Mouse (Mus musculus) ES-E14 (cell line): ENCODE results near the gene Fndc3b.

ENCODE experiments used
- CHD2 ChIP-seq: IDR thresholded peaks from 2 replicates; pipeline ENCODE4 v1.6.1; 2014; ENCODE audit warnings: mild to moderate bottlenecking, low read depth, low read length, inconsistent platforms
- HCFC1 ChIP-seq: IDR thresholded peaks from 2 replicates; pipeline ENCODE4 v1.6.1; 2012; ENCODE audit warnings: low read length, inconsistent platforms, borderline replicate concordance; ENCODE audit not compliant: insufficient read depth
- MAFK ChIP-seq: IDR thresholded peaks from 2 replicates; pipeline ENCODE4 v1.6.1; 2014; ENCODE audit warnings: mild to moderate bottlenecking, low read depth, low read length, inconsistent platforms; ENCODE audit not compliant: insufficient read depth
- ZC3H11A ChIP-seq: IDR thresholded peaks from 2 replicates; pipeline ENCODE4 v1.6.1; 2012; ENCODE audit warnings: low read depth, mild to moderate bottlenecking, inconsistent platforms, low read length, borderline replicate concordance

DNA sequence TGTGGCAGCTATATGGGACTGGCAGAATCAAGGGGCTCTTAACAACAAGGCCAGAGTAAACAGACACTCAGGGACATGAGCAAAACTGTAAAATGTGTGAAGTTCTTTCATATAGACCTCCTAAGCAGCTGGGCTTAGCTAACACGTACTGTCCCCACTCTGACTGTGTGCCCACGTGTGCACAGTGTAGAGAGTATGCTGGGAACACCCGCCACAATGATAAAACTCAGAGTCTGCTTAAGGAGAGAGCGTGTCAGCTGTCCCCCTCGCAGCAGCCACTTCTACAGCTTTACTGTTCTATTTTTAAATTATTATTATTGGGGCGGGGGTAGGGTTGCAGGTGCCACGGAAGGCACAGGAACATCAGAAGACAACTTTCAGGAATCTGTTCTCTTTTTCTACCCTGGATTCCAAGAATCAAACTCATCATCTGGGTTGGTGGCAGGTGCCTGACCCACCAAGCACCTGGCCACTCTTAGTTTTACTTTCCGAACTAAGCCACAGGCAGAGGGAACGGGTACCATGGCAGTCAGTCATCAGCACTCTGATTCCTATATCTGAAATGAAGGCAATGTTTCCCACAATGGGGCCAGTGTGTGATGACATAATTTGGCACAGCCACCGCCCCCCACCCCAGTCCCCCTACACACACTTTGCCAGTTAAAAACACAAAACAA is 133.6 kb downstream of the Fndc3b start:
- no peak for TF ChIP-seq CHD2
- no peak for TF ChIP-seq MAFK
- no peak for TF ChIP-seq ZC3H11A
- TF ChIP-seq HCFC1: no peak
